Mouse (Mus musculus): ENCODE results near the gene Asb5.
"Not testable (repeated sequence)": the region's sequence is repeated elsewhere in the genome, so short reads cannot be mapped to it uniquely, and the experiment has no call there.

Asb5 gene

DNA sequence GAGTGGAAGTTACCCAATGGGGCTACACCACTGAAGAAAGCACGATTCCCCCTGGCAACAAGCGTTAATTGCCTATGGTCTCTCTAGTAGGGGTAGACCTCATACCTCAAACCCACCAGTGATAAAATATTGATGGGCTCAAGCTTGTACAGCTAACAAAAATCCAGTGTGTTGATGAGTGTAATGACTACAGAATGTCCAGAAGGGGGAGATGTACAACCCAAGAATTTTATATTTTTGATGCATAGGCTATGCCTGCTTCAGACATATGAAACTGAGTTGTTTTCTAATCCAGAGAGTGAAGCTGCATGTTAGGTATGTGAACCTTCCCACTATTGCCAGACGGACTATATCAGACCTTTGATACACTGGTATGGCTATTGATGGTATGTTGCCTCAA lies 7.9 kb downstream of the Asb5 start:
- no peak for DNase-seq (ENCODE audit: low read depth, low spot score)

DNA sequence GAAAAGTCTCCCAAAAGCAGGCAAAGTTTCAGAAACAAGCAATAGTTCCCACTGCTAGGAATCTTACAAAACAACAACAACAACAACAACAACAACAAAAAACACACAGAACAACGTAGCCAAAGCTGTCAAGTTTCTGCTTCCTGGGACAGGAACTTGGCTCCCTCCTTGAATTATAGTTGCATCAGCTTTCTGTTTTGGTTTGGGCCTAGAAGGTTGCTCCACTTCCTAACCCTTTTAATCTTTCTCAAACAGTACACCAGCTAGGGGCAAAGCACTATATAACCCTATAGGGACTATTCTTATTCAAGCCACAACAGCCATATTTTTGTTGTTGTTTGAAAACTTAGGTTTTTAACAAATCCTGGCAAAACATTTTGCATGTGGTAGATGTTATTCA lies 12.0 kb downstream of the Asb5 start:
- DNase-seq (ENCODE audit: low read depth, low spot score): no peak

DNA sequence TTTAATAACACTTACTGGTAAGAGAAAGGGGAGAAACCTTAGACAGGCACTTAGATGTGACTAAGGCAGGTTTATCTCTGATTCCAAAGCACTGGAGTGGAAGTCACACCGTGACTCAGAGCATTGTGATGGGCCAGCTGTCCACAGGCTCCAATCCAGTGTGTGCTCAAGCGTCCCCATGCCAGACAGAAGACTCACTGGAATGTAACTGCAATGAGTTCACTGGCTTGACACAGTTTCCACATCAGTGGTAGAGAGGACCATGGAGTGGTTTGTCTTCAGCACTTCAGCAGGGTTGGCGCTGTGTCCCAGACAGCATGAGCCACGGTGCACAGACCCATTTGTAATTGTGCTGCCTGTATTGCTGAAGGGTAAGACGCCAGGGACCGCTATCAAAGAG lies 19.0 kb downstream of the Asb5 start:
- no peak for DNase-seq (ENCODE audit: low read depth, low spot score)

DNA sequence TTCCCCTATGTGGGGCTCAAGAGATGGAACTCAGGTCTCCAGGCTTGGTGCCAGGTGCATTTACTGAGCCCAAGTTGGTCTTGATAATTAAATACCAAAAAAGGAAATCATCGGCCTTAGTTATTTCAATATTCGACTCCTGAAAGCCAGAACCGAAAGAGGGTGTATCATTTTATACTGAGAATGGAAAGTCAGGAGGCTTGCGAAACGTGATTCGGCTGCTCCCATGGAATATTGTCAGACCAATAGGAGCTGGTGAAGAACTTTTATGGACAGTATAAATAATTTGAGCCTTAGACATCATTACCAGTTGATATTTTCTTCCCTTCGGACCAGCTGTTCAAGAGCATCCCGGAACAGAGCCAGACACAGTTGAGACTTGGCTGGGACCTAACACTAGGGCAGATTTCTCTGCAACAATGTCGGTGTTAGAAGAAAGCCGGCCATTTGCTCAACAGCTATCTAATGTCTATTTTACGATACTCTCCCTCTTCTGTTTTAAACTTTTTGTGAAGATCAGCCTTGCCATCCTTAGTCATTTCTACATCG lies 20.7 kb downstream of the Asb5 start:
- DNase-seq (ENCODE audit: low read depth, low spot score): peak; percentile 86

DNA sequence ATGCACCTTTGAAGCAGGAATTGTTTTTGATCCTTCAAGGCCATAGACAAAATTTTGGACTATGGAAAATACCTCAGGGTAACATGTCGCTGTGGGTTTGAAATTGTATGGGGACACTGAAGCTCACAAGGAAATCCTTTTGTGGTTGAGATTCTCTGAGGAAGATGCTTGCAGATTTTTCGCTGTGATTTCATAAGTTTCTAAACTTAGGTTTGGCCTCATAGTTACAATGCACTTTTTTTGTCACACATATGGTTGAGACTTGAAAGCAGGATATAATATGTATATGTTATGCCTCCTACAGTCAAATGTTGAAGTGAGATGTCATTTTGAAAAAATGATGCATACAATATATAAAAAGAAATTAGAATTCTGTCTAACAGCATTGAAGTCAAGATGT lies 25.5 kb downstream of the Asb5 start:
- no peak for DNase-seq (ENCODE audit: low read depth, low spot score)

DNA sequence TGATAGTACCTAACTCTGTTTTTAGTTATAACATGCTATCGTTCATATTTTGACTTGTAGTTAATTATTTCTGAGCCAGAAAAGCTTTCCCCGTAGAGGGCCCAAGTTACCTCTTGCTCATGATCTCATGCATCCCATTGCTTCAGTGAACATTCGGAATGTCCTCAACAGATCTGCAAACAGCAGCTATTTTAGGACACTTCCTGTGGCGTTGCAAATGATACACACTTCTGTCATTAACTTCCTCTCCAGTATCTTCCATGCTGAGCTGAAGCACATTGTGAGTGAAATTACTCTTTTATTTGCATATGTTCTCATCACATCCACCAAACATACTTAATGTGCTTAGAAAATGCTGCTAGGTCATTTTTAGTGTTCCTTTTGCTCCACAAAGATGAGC lies 32.8 kb downstream of the Asb5 start:
- no peak for DNase-seq (ENCODE audit: low read depth, low spot score)

DNA sequence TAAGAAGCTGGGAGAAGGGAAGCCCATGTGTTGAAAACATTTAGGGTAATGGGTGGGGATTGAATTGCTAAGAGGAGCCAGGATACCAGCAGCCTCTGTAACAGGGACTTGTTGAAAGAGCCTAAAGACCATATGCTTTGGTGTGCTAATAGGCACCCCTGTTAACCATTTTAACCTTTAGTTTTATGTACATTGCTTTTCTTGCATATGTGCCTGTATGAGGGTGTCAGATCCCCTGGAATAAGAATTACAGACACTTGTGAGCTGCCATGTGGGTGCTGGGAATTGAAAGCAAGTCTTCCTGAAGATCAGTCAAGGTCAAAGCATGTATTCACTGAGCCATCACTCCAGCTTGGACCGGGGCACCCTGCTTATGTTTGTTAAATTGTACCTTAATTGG lies 35.8 kb downstream of the Asb5 start:
- no peak for DNase-seq (ENCODE audit: low read depth, low spot score)

DNA sequence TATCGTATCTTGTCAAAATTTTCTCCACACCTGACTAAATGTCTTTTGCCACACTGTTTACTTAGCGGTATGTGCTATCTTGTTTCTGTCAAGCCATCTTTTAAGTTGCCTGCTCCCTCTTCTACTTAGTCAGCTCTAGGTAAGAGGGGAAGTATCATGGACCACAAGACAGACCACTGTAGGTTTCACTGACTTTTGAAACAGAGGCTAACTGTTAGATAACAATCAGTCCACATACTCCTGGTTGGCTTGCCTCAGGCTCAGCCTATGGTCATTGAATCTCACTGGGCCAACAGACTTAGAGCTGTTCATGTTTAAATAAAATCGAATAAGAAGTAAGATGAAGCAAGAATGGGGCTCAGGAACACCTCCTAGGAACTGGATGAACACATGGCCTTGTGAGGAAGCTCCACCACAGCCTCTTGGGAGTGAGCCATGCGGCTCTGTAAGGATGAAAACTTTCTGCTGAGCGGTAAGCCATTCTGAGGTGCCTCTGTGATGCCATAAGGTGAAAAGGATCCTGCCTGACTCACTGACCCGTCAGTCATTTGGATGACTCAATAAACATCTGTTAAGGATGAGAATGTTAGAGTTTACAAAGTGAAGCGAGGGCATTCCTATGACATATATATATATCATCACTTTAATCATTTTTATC lies 36.4 kb downstream of the Asb5 start:
- DNase-seq (ENCODE audit: low read depth, low spot score): no peak

DNA sequence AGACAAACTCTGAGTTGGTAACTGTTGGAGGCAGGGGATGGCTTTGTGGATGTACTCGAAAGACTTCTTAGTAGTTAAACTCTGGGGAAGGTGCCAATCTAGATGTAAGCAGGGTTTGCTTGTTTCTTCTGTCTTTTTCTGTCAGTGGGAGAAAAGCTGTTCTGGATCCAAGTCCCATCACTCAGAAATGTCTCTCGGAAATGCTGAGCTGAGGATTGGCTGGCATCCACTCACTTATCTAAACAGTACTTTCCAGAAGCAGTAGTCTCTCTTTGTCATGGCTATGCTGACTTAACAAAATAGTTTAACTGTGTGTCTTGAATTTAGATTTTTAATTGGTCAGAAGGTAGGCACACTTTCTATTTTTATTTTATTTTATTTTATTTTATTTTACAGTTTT lies 37.8 kb downstream of the Asb5 start:
- DNase-seq (ENCODE audit: low read depth, low spot score): no peak

DNA sequence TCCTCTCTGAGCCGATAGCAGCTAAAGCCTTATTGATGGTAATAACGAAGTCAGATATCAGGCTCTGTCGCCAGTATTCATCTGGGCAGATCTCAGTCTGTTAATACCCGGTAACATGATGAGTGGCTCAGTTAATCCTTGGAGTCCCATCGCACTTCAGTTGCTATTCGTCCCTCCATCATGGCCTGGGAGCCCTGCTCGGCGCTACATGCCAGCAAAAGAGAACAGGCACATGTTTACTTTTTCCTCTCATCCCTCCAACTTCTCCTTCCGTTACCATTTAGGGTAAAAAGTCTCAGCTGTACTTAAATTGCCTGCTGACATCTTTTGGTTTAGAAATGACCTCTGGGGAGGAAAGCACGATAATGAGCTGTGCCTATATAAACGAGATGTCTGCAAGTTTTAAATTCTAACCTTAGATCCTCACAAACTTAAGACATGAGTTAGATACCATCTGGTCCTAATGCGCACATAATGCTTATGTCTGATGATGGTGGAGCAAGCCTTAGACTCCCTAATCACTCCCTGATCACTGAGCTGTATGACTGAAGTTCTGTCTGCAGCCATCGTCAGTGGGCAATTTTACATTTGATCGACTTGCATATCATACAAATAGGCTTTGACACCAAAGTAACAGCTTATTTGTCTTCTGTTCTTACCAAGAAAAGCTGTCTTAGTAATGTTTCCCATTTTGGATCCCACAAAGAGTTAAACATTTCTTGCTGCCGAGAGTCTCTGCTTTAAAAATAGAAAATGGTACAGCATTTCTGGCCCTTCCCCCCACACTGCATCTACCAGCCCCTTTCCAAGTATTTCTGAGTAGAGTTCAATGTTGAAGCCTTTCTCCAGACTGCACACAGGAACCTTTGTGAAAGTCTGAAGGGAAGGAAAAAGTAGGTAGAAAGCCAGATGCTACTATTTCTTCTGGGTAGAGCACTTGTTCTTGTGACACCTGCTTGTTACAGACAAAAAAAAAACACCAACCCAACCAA lies 41.5 kb downstream of the Asb5 start:
- peak; percentile 56 for DNase-seq (ENCODE audit: low read depth, low spot score)

DNA sequence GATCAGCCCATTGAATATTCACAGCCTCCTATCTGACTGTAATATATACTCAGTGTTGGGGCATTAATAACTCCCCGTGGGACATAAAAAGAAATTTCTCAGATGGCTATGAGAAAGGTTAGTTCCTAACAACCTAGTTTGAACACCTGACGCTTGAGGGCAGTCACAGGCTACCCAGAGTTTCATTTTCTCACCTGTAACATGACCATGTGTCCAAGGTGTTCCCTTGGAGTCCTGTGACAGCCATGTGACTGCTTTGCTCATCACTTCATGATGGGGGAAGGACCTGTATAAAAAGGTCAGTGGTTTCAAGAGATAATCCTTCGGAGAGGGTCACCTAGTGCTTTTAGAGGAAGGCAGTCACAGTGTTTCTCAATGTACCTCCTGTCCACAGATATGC lies 52.1 kb downstream of the Asb5 start:
- peak; percentile 87 for DNase-seq (ENCODE audit: low read depth, low spot score)

DNA sequence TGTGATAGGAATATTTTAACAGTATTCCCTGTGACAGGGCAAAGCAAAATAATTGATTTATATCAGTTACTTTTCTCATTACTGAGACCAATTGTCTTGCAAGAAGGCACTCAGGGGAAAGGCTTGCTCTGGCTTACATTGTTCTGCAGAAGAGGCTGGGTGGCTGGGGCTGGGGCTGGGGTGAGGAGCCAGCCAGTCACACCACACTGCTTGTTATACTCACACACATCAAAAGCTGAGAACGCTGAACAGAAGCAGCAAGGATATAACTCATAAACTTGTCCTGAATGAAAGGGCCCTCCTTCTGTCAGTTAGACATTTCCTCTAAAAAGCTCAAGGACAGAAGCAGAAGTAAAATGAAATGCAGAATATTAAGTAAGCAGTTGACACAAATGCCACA lies 53.5 kb downstream of the Asb5 start:
- DNase-seq (ENCODE audit: low read depth, low spot score): no peak

DNA sequence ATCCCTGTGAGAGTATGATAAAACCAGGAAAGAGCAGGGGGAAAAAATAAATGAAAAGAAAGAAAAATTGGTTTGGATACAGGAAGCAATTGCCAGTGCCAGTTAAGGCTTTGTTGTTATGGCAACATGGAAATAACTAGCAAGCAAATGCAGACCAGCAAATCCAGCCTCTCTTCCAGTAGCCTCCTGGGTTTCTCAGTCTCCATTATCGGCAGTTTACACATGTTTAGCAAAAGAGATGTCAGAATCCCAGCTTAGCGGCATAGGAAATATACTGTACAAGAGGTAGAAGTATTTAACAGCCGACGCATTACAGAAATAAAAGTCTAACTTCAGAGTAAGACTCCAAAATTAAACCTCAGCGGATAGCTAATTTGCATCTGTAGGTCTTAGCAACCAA lies 65.3 kb downstream of the Asb5 start:
- DNase-seq (ENCODE audit: low read depth, low spot score): no peak

DNA sequence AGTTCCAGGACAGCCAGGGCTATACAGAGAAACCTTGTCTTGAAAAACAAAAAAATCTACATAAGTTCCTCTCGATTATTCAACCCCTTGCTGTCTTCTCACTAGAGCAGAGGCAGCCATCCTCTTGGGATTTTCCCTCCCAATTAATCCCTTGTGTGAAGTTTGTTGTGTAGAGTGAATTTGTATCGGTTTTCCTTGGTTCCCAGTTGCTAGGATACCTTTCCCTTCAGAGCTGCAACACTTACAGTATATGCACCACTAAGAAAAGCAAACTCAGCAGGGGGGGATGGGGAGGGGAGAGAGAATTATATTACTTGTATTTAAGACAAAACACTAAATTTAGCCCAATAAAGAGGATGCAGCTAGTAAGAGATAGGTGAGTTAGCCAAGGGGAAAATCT lies 66.7 kb downstream of the Asb5 start:
- DNase-seq (ENCODE audit: low read depth, low spot score): no peak

DNA sequence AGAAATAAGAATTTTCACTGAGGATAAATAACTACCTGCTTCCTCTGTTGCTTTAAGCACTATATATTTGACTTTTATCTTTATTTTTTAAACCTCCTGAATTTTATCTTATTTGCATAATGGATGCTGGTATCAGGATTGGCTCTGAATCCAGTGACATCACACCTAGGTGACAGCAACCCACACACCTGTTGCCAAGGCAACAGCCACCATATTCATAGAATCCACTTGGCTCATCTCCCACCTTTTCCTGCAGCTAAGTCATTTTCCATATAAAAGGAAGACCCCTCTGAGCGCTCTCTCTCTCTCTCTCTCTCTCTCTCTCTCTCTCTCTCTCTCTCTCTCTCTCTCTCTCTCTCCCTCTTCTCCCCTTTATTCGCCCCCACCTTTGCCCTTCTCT lies 67.6 kb downstream of the Asb5 start:
- DNase-seq (ENCODE audit: low read depth, low spot score): no peak

DNA sequence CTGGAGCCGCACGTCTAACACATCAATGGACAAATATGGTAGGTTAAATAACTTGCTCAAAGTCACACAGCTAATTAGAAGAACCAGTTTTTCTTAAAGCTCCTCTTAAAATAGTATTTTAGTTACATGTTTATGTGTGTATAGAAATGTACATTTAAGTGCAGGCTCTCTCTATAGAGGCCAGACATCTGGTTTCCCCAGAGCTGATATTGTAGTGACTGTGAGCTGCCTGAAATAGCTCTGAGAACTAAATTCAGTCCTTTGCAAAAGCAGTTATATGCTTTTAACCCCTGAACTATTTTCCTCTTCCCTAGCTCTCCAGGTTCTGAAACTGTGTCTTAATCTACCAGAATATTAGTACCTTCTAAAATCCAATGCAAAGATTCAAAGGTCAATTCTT lies 68.0 kb downstream of the Asb5 start:
- DNase-seq (ENCODE audit: low read depth, low spot score): no peak

DNA sequence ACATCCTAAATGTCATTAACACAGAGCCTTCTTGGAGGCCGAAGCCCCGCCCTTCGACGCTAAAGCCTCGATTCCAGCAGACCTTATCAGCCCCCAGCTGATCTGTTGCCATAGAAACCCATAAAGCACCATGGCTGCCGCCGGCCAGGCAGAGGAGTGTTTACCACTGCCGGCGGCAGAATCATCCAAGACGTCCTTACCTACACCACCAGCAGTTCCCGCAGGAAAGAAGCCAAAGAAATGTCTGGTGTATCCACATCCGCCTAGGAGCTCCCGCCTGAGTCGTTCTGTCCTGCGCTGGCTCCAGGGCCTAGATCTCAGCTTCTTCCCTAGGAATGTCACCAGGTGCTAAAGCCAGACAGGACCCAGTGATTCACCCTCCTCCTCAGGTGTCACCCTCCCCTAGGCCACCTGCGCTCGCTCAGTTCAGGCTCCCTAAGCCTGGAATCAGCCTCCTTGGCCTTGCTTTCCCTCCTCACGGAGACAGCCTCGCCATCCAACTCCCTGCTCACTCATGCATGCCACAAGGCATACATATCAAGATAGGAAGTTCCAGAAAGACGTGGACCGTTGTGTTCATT lies 71.4 kb downstream of the Asb5 start, which contains the start of gene Spata4:
TSS of gene Spata4 (plus strand) at position 111 of the 581 bp plus-strand sequence.
- no peak for DNase-seq (ENCODE audit: low read depth, low spot score)

DNA sequence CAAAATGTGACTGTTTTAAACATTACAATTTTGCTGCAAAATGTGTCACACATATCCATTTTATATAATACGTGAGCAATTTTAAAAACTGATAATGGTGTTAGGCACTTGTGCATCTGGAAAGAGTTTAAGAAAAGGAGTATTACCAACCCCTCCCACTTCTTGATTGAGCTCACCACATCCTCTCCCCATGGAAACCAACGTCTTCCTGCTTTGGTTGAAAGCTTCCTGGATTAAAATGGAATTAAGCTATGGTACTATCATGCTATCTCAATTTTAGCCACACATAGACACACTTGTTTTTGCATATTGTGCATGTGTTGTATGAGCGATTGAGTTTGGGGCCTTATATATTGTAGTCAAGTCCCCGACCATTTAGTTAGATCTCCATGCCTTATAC lies 74.1 kb downstream of the Asb5 start:
- no peak for DNase-seq (ENCODE audit: low read depth, low spot score)

DNA sequence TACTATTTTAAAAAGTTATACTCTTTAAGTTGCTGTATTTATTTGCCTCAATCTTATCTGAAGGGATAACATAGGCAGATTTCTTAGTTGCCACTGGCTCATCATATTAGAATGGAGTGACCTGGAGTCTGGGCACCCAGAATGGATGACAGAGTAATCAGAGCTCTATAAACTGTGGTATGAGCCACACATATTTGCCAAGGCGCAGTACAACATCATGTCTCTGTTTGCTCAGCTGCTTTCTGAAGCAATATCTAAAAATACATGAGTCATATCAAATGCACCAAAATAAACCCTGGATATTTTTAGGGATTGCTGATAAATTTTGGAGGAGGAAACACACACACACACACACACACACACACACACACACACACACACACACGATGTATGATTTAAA lies 80.0 kb downstream of the Asb5 start:
- peak; percentile 80 for DNase-seq (ENCODE audit: low read depth, low spot score)

DNA sequence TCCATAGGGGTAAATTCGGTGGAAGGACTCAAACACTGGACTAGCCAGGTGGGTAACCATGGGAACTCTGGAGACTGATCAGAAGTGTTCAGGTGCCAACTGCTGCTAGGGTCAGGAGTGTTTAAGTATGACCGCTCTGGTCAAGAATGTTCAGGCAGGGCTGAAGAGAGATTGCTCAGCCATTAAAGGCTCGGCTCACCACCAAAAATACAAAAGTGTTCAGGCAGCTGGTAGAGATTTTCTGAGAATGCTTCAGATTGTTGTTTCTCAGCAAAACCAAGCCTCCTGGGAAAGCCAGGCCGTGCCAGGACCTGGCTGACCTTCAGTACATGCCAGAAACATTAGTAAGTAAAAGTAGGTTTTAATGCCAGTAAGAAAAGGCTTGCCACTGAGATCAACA lies 80.9 kb downstream of the Asb5 start:
- DNase-seq (ENCODE audit: low read depth, low spot score): peak; percentile 55

DNA sequence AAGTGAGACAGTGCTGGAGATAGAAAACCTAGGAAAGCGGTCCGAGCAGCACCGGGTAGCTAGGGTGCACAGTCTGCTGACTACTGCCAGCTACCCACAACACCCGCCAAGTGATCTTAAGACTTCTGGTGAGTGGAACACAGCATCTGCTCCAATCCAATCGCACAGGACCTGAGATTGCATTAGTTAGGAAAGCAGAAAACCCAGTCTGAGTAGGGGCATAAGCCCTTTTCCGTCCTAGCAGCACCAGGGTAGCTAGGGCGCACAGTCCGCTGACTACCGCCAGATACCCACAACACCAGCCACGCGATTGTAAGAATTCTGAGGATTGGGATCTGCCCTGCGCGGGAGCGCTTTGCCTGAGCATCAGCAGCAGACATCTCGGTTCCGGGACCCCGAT lies 87.3 kb downstream of the Asb5 start:
- DNase-seq (ENCODE audit: low read depth, low spot score): not testable (repeated sequence)

Data from skeletal muscle tissue, adult 2 months (tissue).